Mouse (Mus musculus) forebrain, embryonic 14.5 days (tissue): ENCODE measurements around the gene Polr1b. TPM values are rescaled to one million over a fixed set of nuclear protein-coding genes. Genes with fewer than 3 reads are reported as not detected.

Experiments
- ATAC-seq: fragments of 200-750 bp; cut with Nextera tagmentation; 2 replicates; pipeline ENCODE4 v1.8.0; 2017; ENCODE audit warnings: mild to moderate bottlenecking, moderate library complexity
- DNase-seq: peaks from one replicate; pipeline ENCODE4 v3.0.0-alpha.2; 2015; ENCODE audit warnings: low spot score
- H3K27ac ChIP-seq: fragments of 300-500 bp; sonication (generic); 2 replicates; pipeline ENCODE4 v1.5.1; 2014; ENCODE audit warnings: low read depth, mild to moderate bottlenecking, control low read depth, low read length, moderate library complexity
- H3K27me3 ChIP-seq: fragments of 300-500 bp; sonication (generic); replicated peaks from 2 replicates; pipeline ENCODE4 v1.6.1; 2014; ENCODE audit warnings: low read length, control low read depth, mixed read lengths; ENCODE audit not compliant: control insufficient read depth, insufficient read depth
- H3K36me3 ChIP-seq: fragments of 300-500 bp; sonication (generic); 2 replicates; pipeline ENCODE4 v1.6.1; 2014; ENCODE audit warnings: low read length, control low read depth; ENCODE audit not compliant: control insufficient read depth, insufficient read depth
- H3K4me1 ChIP-seq: fragments of 300-500 bp; sonication (generic); 2 replicates; pipeline ENCODE4 v1.6.1; 2014; ENCODE audit warnings: antibody characterized with exemption, low read length, control low read depth; ENCODE audit not compliant: control insufficient read depth, insufficient read depth
- H3K4me2 ChIP-seq: fragments of 300-500 bp; sonication (generic); 2 replicates; pipeline ENCODE4 v1.6.1; 2014; ENCODE audit warnings: mild to moderate bottlenecking, control low read depth, low read length
- H3K4me3 ChIP-seq: fragments of 300-500 bp; sonication (generic); 2 replicates; pipeline ENCODE4 v1.5.1; 2014; ENCODE audit warnings: low read depth, low read length, control low read depth
- H3K9ac ChIP-seq: fragments of 300-500 bp; sonication (generic); 2 replicates; pipeline ENCODE4 v1.6.1; 2014; ENCODE audit warnings: mild to moderate bottlenecking, low read length, control low read depth, moderate library complexity
- H3K9me3 ChIP-seq: fragments of 300-500 bp; sonication (generic); replicated peaks from 2 replicates; pipeline ENCODE4 v1.6.1; 2016; ENCODE audit warnings: low read length, control low read depth, mixed read lengths; ENCODE audit not compliant: control insufficient read depth
- WGBS: fragments of 180-500 bp; shearing (Covaris S2); extraction: QIAGEN DNeasy Blood & Tissue Kit; methylation state at CpG from one replicate; pipeline ENCODE4 v1.1.7; 2014; 5-methylcytosine and 5-hydroxymethylcytosine counted together
- polyA plus RNA-seq: library from polyadenylated mRNA; unstranded; fragments of >200 nt; fragmentation: Nextera tagmentation; extraction: Ambion mirVana; gene quantifications from 2 replicates; pipeline ENCODE4 v1.2.1, GENCODE M21; 2014

Polr1b gene
- polyA plus RNA-seq, 1 experiment from 2014 or later, result 5.9 TPM

GRCm38 (mm10) chr2:129164815-129165214 lies 64.0 kb downstream of the Polr1b start:
- no peak overlapping the region for H3K9ac ChIP-seq
- no peak overlapping the region for H3K4me3 ChIP-seq
- no peak overlapping the region for H3K4me2 ChIP-seq
- H3K4me1 ChIP-seq, result no peaks in the 10 kb centered on the region
- WGBS, result 77% methylated on average over 5 of the region's 5 CpGs
- no peak overlapping the region for H3K27ac ChIP-seq
- ATAC-seq, result no peak
- DNase-seq, result no peak
- H3K36me3 ChIP-seq, result no peaks in the 10 kb centered on the region
- no peaks in the 10 kb centered on the region for H3K27me3 ChIP-seq
- no peaks in the 10 kb centered on the region for H3K9me3 ChIP-seq

- Histone ChIP-seq H3K27ac (no peak overlapping the region), H3K9me3 (no peaks in the 10 kb centered on the region), H3K4me2 (no peak overlapping the region), H3K4me3 (no peak overlapping the region), H3K36me3 (no peaks in the 10 kb centered on the region), H3K4me1 (no peaks in the 10 kb centered on the region), H3K9ac (no peak overlapping the region), H3K27me3 (no peaks in the 10 kb centered on the region)
- WGBS, result 58% methylated on average over 10 of the region's 10 CpGs
- no peak for DNase-seq
- no peak for ATAC-seq
These were observed 66.0 kb downstream of the Polr1b start for GRCm38 (mm10) chr2:129166466-129167463.

GRCm38 (mm10) chr2:129173386-129173785 lies 72.6 kb downstream of the Polr1b start:
- WGBS, result 54% methylated on average over 10 of the region's 10 CpGs
- Histone ChIP-seq H3K9ac (no peak overlapping the region), H3K4me1 (no peaks in the 10 kb centered on the region), H3K27ac (no peak overlapping the region), H3K27me3 (no peaks in the 10 kb centered on the region), H3K9me3 (no peaks in the 10 kb centered on the region), H3K36me3 (no peaks in the 10 kb centered on the region), H3K4me2 (no peak overlapping the region), H3K4me3 (no peak overlapping the region)
- DNase-seq, result no peak
- ATAC-seq, result no peak

GRCm38 (mm10) chr2:129174474-129174873 lies 73.7 kb downstream of the Polr1b start:
- Histone ChIP-seq H3K4me2 (no peak overlapping the region), H3K36me3 (no peaks in the 10 kb centered on the region), H3K9ac (no peak overlapping the region), H3K27ac (no peak overlapping the region), H3K4me1 (no peaks in the 10 kb centered on the region), H3K4me3 (no peak overlapping the region), H3K9me3 (no peaks in the 10 kb centered on the region), H3K27me3 (no peaks in the 10 kb centered on the region)
- ATAC-seq (no peak), DNase-seq (peak; percentile 37)
- 40% methylated on average over 7 of the region's 7 CpGs for WGBS

GRCm38 (mm10) chr2:129175636-129176035 lies 74.8 kb downstream of the Polr1b start:
- no peak for DNase-seq
- H3K9ac ChIP-seq, result no peak overlapping the region
- 79% methylated on average over 2 of the region's 2 CpGs for WGBS
- H3K4me2 ChIP-seq, result no peak overlapping the region
- H3K4me1 ChIP-seq, result no peaks in the 10 kb centered on the region
- no peaks in the 10 kb centered on the region for H3K27me3 ChIP-seq
- H3K9me3 ChIP-seq, result no peaks in the 10 kb centered on the region
- no peak overlapping the region for H3K27ac ChIP-seq
- H3K4me3 ChIP-seq, result no peak overlapping the region
- H3K36me3 ChIP-seq, result no peaks in the 10 kb centered on the region
- ATAC-seq, result no peak

Other genes starting within 250 kb of the Polr1b start
- gene Fbln7, start 238.0 kb upstream of the Polr1b start, polyA plus RNA-seq, result 1.5 and 2.0 TPM in 2 replicates
- gene Zc3h8, start 156.9 kb upstream of the Polr1b start, polyA plus RNA-seq, result 10.2 and 12.2 TPM in 2 replicates
- 4.3 and 4.6 TPM in 2 replicates for gene Zc3h6, start 133.6 kb upstream of the Polr1b start, polyA plus RNA-seq
- 18.0 and 23.5 TPM in 2 replicates for gene Gm10762, start 133.3 kb upstream of the Polr1b start, polyA plus RNA-seq
- 0.28 and 0.42 TPM in 2 replicates for gene Vinac1, start 52.8 kb upstream of the Polr1b start, polyA plus RNA-seq
- 27.3 and 32.8 TPM in 2 replicates for gene Ttl, start 35.1 kb upstream of the Polr1b start, polyA plus RNA-seq
- 22.7 and 30.7 TPM in 2 replicates for gene Chchd5, start 28.7 kb downstream of the Polr1b start, polyA plus RNA-seq
- 46.8 and 55.4 TPM in 2 replicates for gene Slc20a1, start 97.8 kb downstream of the Polr1b start, polyA plus RNA-seq
- gene Ckap2l, start 196.2 kb downstream of the Polr1b start, polyA plus RNA-seq, result 36.6 and 44.2 TPM in 2 replicates
- gene Il1a, start 209.0 kb downstream of the Polr1b start, polyA plus RNA-seq, result 0.31 and 0.37 TPM in 2 replicates